Mouse (Mus musculus) ES-CJ7 (cell line): ENCODE data around the gene Rtbdn.

Experiments
- DNase-seq: peaks from one replicate; pipeline ENCODE4 v3.0.0; 2011; ENCODE audit warnings: low read depth, low spot score

Gene Rtbdn

GRCm38 (mm10) chr8:84959811-84960210 lies 13.0 kb downstream of the Rtbdn start:
- no peak for DNase-seq

- no peak for DNase-seq
Observed at GRCm38 (mm10) chr8:84963952-84964351, 17.2 kb downstream of the Rtbdn start.

GRCm38 (mm10) chr8:84965731-84966291 lies 19.0 kb downstream of the Rtbdn start:
- peak; percentile 100 for DNase-seq

- DNase-seq: no peak
Observed at GRCm38 (mm10) chr8:84966603-84967002, 19.8 kb downstream of the Rtbdn start.

GRCm38 (mm10) chr8:84967532-84968304 lies 20.9 kb downstream of the Rtbdn start:
- no peak for DNase-seq

- DNase-seq: no peak
Observed at GRCm38 (mm10) chr8:84968650-84969049, 21.9 kb downstream of the Rtbdn start.

- peak; percentile 78 for DNase-seq
Observed at GRCm38 (mm10) chr8:84969241-84970134, 22.7 kb downstream of the Rtbdn start, which contains the start of the genes Gm49661, Prdx2 and Rnaseh2a. Gene Gm49661, minus strand, starts transcription at chr8:84969433. Gene Prdx2, plus strand, starts transcription at chr8:84969587. Gene Rnaseh2a, minus strand, starts transcription at chr8:84969767.

- DNase-seq: peak; percentile 51
Observed at GRCm38 (mm10) chr8:84970135-84970790, 23.5 kb downstream of the Rtbdn start.

- no peak for DNase-seq
Observed at GRCm38 (mm10) chr8:84970913-84971312, 24.1 kb downstream of the Rtbdn start.

GRCm38 (mm10) chr8:84973079-84973478 lies 26.3 kb downstream of the Rtbdn start:
- no peak for DNase-seq

GRCm38 (mm10) chr8:84973803-84974542 lies 27.2 kb downstream of the Rtbdn start:
- DNase-seq: peak; percentile 85

- no peak for DNase-seq
Observed at GRCm38 (mm10) chr8:84974543-84975142, 27.9 kb downstream of the Rtbdn start.

GRCm38 (mm10) chr8:84975434-84975833 lies 28.6 kb downstream of the Rtbdn start:
- peak; percentile 89 for DNase-seq

- peak; percentile 99 for DNase-seq
Observed at GRCm38 (mm10) chr8:84976031-84976762, 29.4 kb downstream of the Rtbdn start.

- no peak for DNase-seq
Observed at GRCm38 (mm10) chr8:84976763-84977434, 30.1 kb downstream of the Rtbdn start.

GRCm38 (mm10) chr8:84977435-84978247 lies 30.9 kb downstream of the Rtbdn start:
- DNase-seq: peak; percentile 77

- peak; percentile 94 for DNase-seq
Observed at GRCm38 (mm10) chr8:84978248-84978940, 31.6 kb downstream of the Rtbdn start, which contains the start of gene Junb. Gene Junb, minus strand, starts transcription at chr8:84978718.
